Mouse (Mus musculus): ENCODE data around the gene Dusp3.
A peak's percentile ranks its signal among the peaks of the same experiment; 100 is the strongest.

The Dusp3 gene

GRCm38 (mm10) chr11:101986913-101987312 is at the start of gene Dusp3:
Dusp3 (minus strand) TSS chr11:101987013.
- no peak for DNase-seq

- DNase-seq: no peak
These were observed 49.5 kb upstream of the Dusp3 start for GRCm38 (mm10) chr11:102036336-102036735.

- DNase-seq: no peak
These were observed 48.7 kb upstream of the Dusp3 start for GRCm38 (mm10) chr11:102035456-102035960.

GRCm38 (mm10) chr11:102034887-102035286 is 48.1 kb upstream of the Dusp3 start:
- DNase-seq: no peak

DNA sequence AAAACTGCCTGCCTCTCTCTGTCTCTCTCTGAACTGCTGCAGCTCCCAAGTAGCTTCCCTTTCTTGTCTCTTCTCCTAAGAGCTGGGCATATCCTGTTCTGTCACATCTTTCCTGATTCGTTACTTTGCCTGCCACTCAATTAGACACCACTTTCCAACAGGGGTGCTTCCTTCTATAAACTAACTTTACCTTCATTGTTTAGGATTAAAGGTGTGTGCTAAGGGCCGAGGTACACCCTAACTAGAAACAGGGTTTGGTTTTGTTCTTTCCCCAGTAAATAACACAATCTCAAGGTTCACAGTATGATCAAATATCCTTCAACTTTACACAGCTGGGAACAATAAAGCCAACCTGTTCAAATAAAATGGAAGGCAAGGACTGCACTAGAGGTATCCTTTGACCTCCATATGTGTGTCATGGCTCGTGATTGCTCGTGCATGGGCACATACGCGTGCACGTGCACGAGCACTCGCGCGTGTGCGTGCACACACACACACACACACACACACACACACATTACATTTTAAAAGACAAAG is 46.3 kb upstream of the Dusp3 start:
- no peak for DNase-seq

GRCm38 (mm10) chr11:102031149-102031548 is 44.3 kb upstream of the Dusp3 start:
- no peak for DNase-seq

DNA sequence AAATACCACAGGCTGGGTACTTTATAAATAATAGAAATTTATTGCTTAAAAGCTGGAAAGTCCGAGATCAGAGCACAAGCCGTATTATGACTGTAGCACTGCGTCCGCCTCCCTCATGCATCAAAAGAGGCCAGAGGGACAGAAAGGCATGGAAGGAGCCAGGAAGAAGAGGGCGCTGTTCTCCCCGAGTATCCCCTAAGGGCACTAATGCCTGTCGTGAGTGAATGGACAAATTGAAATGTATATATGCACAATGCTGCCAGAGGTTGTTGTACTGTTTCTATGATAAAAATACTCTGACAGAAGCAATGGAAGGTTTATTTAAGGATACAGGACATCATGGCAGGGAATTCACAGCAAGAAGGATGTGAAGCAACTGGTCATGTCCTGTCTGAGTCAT is 43.2 kb upstream of the Dusp3 start:
- no peak for DNase-seq

GRCm38 (mm10) chr11:102029304-102029703 is 42.5 kb upstream of the Dusp3 start:
- no peak for DNase-seq

- DNase-seq: no peak
These were observed 41.4 kb upstream of the Dusp3 start, which contains the start of gene Mpp3 for GRCm38 (mm10) chr11:102028087-102028816. Mpp3 (minus strand) TSS chr11:102028461.

DNA sequence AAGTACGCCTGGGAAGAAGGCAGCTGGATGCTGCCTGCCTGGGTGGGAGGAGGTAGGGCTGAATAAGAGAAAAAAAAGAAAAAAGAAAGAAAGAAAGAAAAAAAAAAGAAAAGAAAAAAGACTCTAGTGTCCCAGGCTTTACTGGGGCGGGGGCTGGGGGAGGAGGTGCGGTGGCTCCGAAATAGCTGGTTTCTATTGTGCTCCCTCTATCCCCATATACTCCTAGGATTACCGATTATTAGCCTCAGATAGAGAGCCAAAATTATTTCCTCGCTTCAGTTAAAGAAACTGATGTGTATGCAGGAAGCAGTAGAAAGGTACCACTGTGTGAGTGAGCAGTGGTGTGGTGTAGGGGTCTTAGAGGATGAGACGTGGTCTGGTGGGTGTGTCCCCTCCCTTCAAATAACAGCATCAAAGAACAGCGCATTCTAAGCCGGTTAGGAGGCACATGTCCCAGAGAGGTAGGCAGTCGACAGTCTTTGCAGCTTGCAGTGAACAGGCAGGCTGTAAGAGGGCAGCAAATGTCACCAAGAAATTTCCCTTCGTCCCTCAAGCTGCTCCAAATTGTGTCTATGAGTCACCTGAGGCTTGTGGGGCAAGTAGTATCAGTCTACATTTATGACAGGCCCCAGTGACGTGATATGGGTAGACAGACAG is 40.7 kb upstream of the Dusp3 start:
- DNase-seq: no peak

DNA sequence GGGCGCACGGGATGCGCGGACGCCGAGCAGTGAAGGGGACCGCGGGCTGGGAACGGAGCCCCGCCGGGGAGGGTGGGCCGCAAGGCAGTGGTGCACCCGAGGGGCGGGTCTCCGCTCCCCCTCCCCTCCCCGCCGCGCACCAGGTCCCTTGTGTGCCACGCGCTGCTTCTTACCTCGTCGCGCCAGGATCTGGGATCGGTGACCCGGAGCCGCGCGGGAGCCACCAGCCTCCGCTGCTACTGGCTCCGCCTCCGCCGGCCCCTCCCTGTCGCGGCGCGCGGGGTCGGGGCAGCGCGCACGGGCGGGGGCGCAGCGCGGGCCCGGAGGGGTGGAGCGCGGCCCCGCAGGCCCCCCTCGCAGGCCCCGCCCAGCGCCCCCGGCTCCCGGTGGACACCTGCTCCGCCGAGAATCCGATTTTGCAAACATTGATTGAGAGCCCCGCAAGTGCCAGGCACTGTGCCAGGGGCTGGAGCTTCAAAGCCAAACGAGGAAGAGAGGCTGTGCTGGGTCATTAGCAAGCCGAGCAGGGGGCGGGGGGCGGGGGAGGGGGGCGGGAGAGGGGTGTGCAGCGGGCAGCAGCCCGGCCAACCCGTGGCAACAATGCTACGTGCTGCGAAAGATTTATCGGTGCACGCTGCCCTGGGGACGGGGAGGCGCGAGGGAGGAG is 40.0 kb upstream of the Dusp3 start:
- DNase-seq: peak; percentile 76 to 87

DNA sequence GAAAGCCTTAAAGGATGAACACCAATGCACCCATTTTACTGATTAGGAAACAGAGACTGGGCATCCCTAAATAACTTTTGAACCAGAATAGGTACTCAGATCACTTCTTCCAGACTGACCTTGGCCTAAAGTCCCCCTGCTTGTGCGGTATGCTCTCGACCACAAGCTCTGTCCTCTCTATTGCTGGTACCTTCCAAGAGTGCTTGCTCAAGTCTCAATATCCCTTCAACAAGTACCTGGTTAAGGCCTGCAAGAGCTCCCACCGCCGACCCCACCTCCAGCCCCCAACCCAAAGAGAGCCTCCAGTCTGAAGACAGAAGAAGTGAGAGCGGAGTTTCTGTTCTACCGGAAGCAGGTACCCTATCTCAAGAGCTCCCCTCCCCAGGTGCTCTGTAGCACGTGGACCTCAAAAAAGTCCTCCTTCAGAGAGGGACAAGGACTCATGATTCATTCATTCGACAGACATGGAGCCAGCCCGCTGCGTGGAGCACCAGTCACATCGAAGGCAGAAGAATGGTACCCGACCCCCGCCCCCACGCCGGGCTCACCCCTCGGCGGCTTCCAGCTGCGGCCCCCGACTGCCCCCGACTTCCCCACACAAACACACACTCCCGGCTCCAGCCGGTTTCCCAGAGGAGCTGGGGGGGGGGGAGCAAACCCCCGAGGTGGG is 39.3 kb upstream of the Dusp3 start:
- no peak for DNase-seq

- DNase-seq: no peak
These were observed 38.5 kb upstream of the Dusp3 start for GRCm38 (mm10) chr11:102025354-102025753.

DNA sequence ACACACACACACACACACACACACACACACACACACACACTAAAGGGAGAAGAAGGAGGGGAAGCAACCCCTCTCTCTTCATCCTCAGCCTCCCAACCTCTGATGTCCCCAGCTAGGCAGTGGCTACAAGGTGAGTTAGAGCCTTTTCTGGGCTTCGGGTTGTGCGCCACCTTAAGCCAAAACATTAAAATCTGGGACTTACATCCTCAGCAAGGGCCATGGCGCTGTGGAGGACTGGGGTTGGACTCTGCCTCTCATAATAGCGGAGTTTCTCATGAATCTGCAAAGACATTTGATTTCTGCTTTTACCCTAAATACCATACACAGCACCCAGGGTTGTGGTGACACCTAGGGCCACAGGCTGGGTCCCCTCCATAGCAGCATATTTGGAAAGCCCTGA is 38.1 kb upstream of the Dusp3 start:
- no peak for DNase-seq

- DNase-seq: no peak
These were observed 37.4 kb upstream of the Dusp3 start for GRCm38 (mm10) chr11:102024084-102024758.

- no peak for DNase-seq
These were observed 36.6 kb upstream of the Dusp3 start for GRCm38 (mm10) chr11:102023406-102023805.

- no peak for DNase-seq
These were observed 34.4 kb upstream of the Dusp3 start for GRCm38 (mm10) chr11:102021196-102021595.

- no peak for DNase-seq
These were observed 32.9 kb upstream of the Dusp3 start for GRCm38 (mm10) chr11:102019736-102020135.

GRCm38 (mm10) chr11:102016136-102016535 is 29.3 kb upstream of the Dusp3 start:
- no peak for DNase-seq

- no peak for DNase-seq
These were observed 28.7 kb upstream of the Dusp3 start for GRCm38 (mm10) chr11:102015472-102015871.

DNA sequence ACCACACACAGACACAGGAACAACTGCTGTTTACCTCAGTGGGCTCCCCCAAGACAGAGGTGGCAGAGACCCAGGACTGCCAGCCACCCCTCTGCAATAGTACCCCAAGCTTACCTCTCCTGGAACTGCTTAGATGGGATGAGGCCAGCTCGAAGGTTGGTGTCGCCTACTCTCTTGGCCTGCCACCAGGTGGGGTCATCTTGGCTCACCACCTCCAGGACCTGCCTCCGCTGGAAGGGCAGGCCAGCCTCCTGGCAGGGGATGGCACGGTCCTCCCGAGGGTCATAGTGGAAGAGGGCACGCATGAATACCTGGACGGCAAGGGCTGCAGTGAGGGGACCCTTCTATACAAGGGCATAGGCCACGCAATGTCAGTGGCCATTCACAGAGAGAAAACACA is 26.4 kb upstream of the Dusp3 start:
- DNase-seq: no peak

GRCm38 (mm10) chr11:102011510-102011909 is 24.7 kb upstream of the Dusp3 start:
- no peak for DNase-seq

All from lung, postnatal 4 days (tissue).